Mouse (Mus musculus) spleen, adult 2 months (tissue): ENCODE results near the gene Gm21969. TPM values are rescaled to one million over a fixed set of nuclear protein-coding genes. Genes with fewer than 3 reads are reported as not detected.

ENCODE experiments used
- DNase-seq, 2 experiments: peaks; one replicate each; pipeline versions ENCODE4 v3.0.0 to v3.0.0-alpha.2; 2012 to 2021; ENCODE audit warnings: low spot score in 2 of 2, low read depth in 1 of 2
- H3K27ac ChIP-seq: fragments of 200-500 bp; 2 replicates; pipeline ENCODE4 v1.5.1; 2012; ENCODE audit warnings: low read length, inconsistent platforms; ENCODE audit not compliant: insufficient read depth
- H3K27me3 ChIP-seq: fragments of 200-500 bp; 2 replicates; pipeline ENCODE4 v1.6.1; 2012; ENCODE audit warnings: mild to moderate bottlenecking, moderate library complexity, low read length, inconsistent platforms; ENCODE audit not compliant: control insufficient read depth, insufficient read depth
- H3K36me3 ChIP-seq: fragments of 200-500 bp; 2 replicates; pipeline ENCODE4 v1.6.1; 2012; ENCODE audit warnings: mild to moderate bottlenecking, low read length, inconsistent platforms; ENCODE audit not compliant: control insufficient read depth, insufficient read depth
- H3K4me1 ChIP-seq: fragments of 200-500 bp; 2 replicates; pipeline ENCODE4 v1.6.1; 2011; ENCODE audit warnings: inconsistent platforms; ENCODE audit not compliant: control insufficient read depth, insufficient read depth, insufficient read length
- H3K4me3 ChIP-seq: fragments of 200-500 bp; 2 replicates; pipeline ENCODE4 v1.5.1; 2011; ENCODE audit warnings: mild to moderate bottlenecking, inconsistent platforms; ENCODE audit not compliant: insufficient read depth, insufficient read length; ENCODE audit errors: extremely low read depth
- CTCF ChIP-seq: fragments of 200-500 bp; IDR thresholded peaks from 2 replicates; pipeline ENCODE4 v1.5.1; 2011; ENCODE audit warnings: mild to moderate bottlenecking, inconsistent platforms; ENCODE audit not compliant: insufficient read depth, insufficient read length, insufficient replicate concordance; ENCODE audit errors: extremely low read depth
- POLR2A ChIP-seq: fragments of 200-500 bp; IDR thresholded peaks from 2 replicates; pipeline ENCODE4 v1.6.1; 2011; ENCODE audit warnings: low read depth, low read length, inconsistent platforms
- WGBS: fragments of 180-500 bp; shearing (Covaris S2); methylation state at CpG from one replicate; pipeline ENCODE4 v1.1.7; 2018; 5-methylcytosine and 5-hydroxymethylcytosine counted together
- polyA plus RNA-seq: library from polyadenylated mRNA; depleted of rRNA; stranded (reverse); fragments of >200 nt; gene quantifications from 2 replicates; pipeline ENCODE4 v1.2.3, GENCODE M21; 2012; rRNA removed

Gm21969 gene
- polyA plus RNA-seq = 0.01 TPM in 1 of 2 replicates, not detected in the other

- H3K27me3 ChIP-seq = no peaks in the 10 kb centered on the region
- H3K4me1 ChIP-seq = peaks cover 23% of the 10 kb centered on the region
- H3K36me3 ChIP-seq = no peaks in the 10 kb centered on the region
- DNase-seq = peak in 1 of 2 experiments; percentile 56
- no peak within 1 kb of the TSS for H3K4me3 ChIP-seq
- 49% methylated on average over 14 of the region's 14 CpGs for WGBS
- H3K27ac ChIP-seq = no peak within 1 kb of the TSS
- no peak for TF ChIP-seq POLR2A
- peak; percentile 79; the same call in 1 of the 2 replicates for TF ChIP-seq CTCF
Measured at GRCm38 (mm10) chr4:139602357-139603244, at the start of gene Gm21969. Gene Gm21969 (plus strand): TSS chr4:139603186.

GRCm38 (mm10) chr4:139555235-139555634, 47.8 kb upstream of the Gm21969 start:
- 88% methylated on average over 11 of the region's 11 CpGs for WGBS
- Histone ChIP-seq H3K27ac (no peak overlapping the region), H3K27me3 (no peaks in the 10 kb centered on the region), H3K4me1 (no peaks in the 10 kb centered on the region; the same call in 1 of the 2 replicates), H3K4me3 (no peak overlapping the region), H3K36me3 (no peaks in the 10 kb centered on the region)
- no peak for DNase-seq
- no peak for TF ChIP-seq CTCF
- TF ChIP-seq POLR2A = no peak

GRCm38 (mm10) chr4:139555951-139556350, 47.0 kb upstream of the Gm21969 start:
- Histone ChIP-seq H3K27me3 (no peaks in the 10 kb centered on the region), H3K27ac (no peak overlapping the region), H3K4me1 (no peaks in the 10 kb centered on the region; the same call in 1 of the 2 replicates), H3K4me3 (no peak overlapping the region), H3K36me3 (no peaks in the 10 kb centered on the region)
- TF ChIP-seq CTCF = no peak
- TF ChIP-seq POLR2A = no peak
- 67% methylated on average over 19 of the region's 19 CpGs for WGBS
- DNase-seq = no peak

- H3K27ac ChIP-seq = no peak overlapping the region
- no peak overlapping the region for H3K4me3 ChIP-seq
- WGBS = 80% methylated on average over 15 of the region's 15 CpGs
- H3K4me1 ChIP-seq = no peaks in the 10 kb centered on the region
- DNase-seq = no peak
- H3K36me3 ChIP-seq = no peaks in the 10 kb centered on the region
- TF ChIP-seq CTCF (no peak), POLR2A (no peak)
- H3K27me3 ChIP-seq = no peaks in the 10 kb centered on the region
Measured at GRCm38 (mm10) chr4:139568361-139568760, 34.6 kb upstream of the Gm21969 start.

GRCm38 (mm10) chr4:139570756-139571155, 32.2 kb upstream of the Gm21969 start:
- H3K4me3 ChIP-seq = no peak overlapping the region
- no peak overlapping the region for H3K27ac ChIP-seq
- no peaks in the 10 kb centered on the region for H3K36me3 ChIP-seq
- 56% methylated on average over 10 of the region's 10 CpGs for WGBS
- no peak for TF ChIP-seq POLR2A
- no peak for TF ChIP-seq CTCF
- peaks cover 5% of the 10 kb centered on the region; the same call in 1 of the 2 replicates for H3K4me1 ChIP-seq
- DNase-seq = no peak
- 0 out of 2 replicates have a peak, but pooled peaks cover 3% of the 10 kb centered on the region for H3K27me3 ChIP-seq

- H3K36me3 ChIP-seq = no peaks in the 10 kb centered on the region
- WGBS = 77% methylated on average over 12 of the region's 12 CpGs
- H3K27me3 ChIP-seq = 0 out of 2 replicates have a peak, but pooled peaks cover 4% of the 10 kb centered on the region
- H3K27ac ChIP-seq = no peak overlapping the region
- H3K4me1 ChIP-seq = peaks cover 5% of the 10 kb centered on the region; the same call in 1 of the 2 replicates
- TF ChIP-seq POLR2A = no peak
- no peak for TF ChIP-seq CTCF
- no peak overlapping the region for H3K4me3 ChIP-seq
- DNase-seq = no peak
Measured at GRCm38 (mm10) chr4:139572928-139573512, 30.0 kb upstream of the Gm21969 start.
